Comparison of ENCODE assay signal across 8 mouse cellular contexts in the genomic region with DNA sequence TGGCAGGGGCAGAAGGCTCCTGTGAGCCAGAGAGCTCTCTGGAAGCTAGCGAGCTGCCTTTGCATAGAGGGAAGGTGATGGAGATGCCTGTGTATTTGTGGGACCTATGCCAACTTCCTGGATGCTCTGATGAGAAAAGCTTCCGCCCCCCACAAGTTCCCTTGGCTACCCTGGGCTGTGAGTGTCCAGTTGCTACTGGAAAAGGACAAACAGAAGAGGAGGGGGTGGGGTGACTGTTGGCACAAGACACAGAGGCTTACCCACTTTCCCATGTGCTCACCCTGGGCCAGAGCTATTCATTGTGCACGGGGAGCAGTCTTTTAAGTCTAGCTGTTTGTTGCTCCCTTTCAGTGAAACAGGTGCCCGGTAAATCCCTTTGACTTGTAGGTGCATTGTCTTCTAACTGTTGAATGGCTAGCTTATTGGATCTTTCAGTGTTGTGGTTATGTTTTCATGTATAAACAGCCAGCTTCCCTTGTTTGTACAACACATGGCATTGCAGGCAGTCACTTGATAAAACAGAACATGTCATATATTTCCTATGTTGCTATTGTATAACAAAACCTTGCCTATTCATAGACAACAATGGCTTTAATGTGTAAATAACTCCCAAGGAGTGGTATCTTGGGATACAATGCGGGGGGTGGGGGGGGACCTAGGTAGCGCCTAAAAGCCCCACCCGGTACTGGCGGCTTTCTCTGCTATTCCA. TPM values are rescaled to one million over a fixed set of nuclear protein-coding genes. Genes with fewer than 3 reads are reported as not detected.
DNase-seq lines count a peak whose midpoint lies in the region; ATAC-seq lines count a peak whose summit lies in the region.

No protein-coding gene starts in this region.

- WGBS in embryonic facial prominence, embryonic 14.5 days: 25% methylated on average over 8 of the region's 8 CpGs
- 30% methylated on average over 8 of the region's 8 CpGs for WGBS in limb, embryonic 12.5 days
- 11% methylated on average over 8 of the region's 8 CpGs for WGBS in neural tube, embryonic 15.5 days

- H3K36me3 ChIP-seq in embryonic facial prominence, embryonic 14.5 days (ENCODE audit: control insufficient read depth, insufficient read depth, low read length): no peaks in the 10 kb centered on the region
- H3K36me3 ChIP-seq in limb, embryonic 12.5 days: no peaks in the 10 kb centered on the region
- no peaks in the 10 kb centered on the region for H3K36me3 ChIP-seq in neural tube, embryonic 15.5 days

- H3K4me3 ChIP-seq in embryonic facial prominence, embryonic 14.5 days (ENCODE audit: low read depth, low read length): peak overlapping the region; percentile 62
- peak overlapping the region; percentile 62 for H3K4me3 ChIP-seq in limb, embryonic 12.5 days (replicated peaks)
- H3K4me3 ChIP-seq in neural tube, embryonic 15.5 days (replicated peaks): peak overlapping the region; percentile 75

- H3K9me3 ChIP-seq in embryonic facial prominence, embryonic 14.5 days (ENCODE audit: control insufficient read depth, low read length): no peaks in the 10 kb centered on the region
- no peaks in the 10 kb centered on the region for H3K9me3 ChIP-seq in limb, embryonic 12.5 days
- no peaks in the 10 kb centered on the region for H3K9me3 ChIP-seq in neural tube, embryonic 15.5 days (replicated peaks)

- peak overlapping the region; percentile 100 for H3K4me2 ChIP-seq in embryonic facial prominence, embryonic 14.5 days (ENCODE audit: low read depth, low read length)
- peak overlapping the region; percentile 100 for H3K4me2 ChIP-seq in limb, embryonic 12.5 days
- H3K4me2 ChIP-seq in neural tube, embryonic 15.5 days: peak overlapping the region; percentile 93

- H3K27me3 ChIP-seq in embryonic facial prominence, embryonic 14.5 days (replicated peaks; ENCODE audit: control insufficient read depth, insufficient read depth, low read length): peaks cover 43% of the 10 kb centered on the region
- peaks cover 62% of the 10 kb centered on the region for H3K27me3 ChIP-seq in limb, embryonic 12.5 days
- no peaks in the 10 kb centered on the region for H3K27me3 ChIP-seq in neural tube, embryonic 15.5 days (replicated peaks)

- H3K27ac ChIP-seq in embryonic facial prominence, embryonic 14.5 days (replicated peaks; ENCODE audit: low read depth, low read length): no peak overlapping the region
- no peak overlapping the region for H3K27ac ChIP-seq in limb, embryonic 12.5 days
- H3K27ac ChIP-seq in neural tube, embryonic 15.5 days (replicated peaks): peak overlapping the region; percentile 90

- ATAC-seq in embryonic facial prominence, embryonic 14.5 days (ENCODE audit: low read depth): no peak
- no peak for ATAC-seq in limb, embryonic 12.5 days (ENCODE audit: insufficient number of reproducible peaks, insufficient read depth, low FRiP score, low TSS enrichment, low read depth)
- ATAC-seq in neural tube, embryonic 15.5 days (ENCODE audit: low FRiP score): peak; percentile 65

- no peak overlapping the region; the same call in 1 of the 2 replicates for H3K9ac ChIP-seq in embryonic facial prominence, embryonic 14.5 days (ENCODE audit: low read depth, low read length)
- H3K9ac ChIP-seq in limb, embryonic 12.5 days (replicated peaks): no peak overlapping the region
- H3K9ac ChIP-seq in neural tube, embryonic 15.5 days (replicated peaks): peak overlapping the region; percentile 86

- intact Hi-C loops in left cerebral cortex, postnatal 4 days (cut with DNase I): no loop called here

- peak; percentile 75 for DNase-seq in left cerebral cortex, postnatal 4 days
- no peak for DNase-seq in left cerebral cortex, adult 8-10 months (ENCODE audit: low spot score in 2 of 2)
- no peak for DNase-seq in embryonic facial prominence, embryonic 14.5 days (ENCODE audit: low spot score)
- no peak for DNase-seq in urinary bladder, postnatal 36 days (ENCODE audit: low spot score in 2 of 2)
- no peak for DNase-seq in adrenal gland, postnatal 25 days
- no peak for DNase-seq in layer of hippocampus, adult 9-10 months (ENCODE audit: low spot score)

- H3K4me1 ChIP-seq in embryonic facial prominence, embryonic 14.5 days (ENCODE audit: control insufficient read depth, insufficient read depth, low read length): peaks cover 6% of the 10 kb centered on the region
- H3K4me1 ChIP-seq in limb, embryonic 12.5 days (replicated peaks): peaks cover 17% of the 10 kb centered on the region
- H3K4me1 ChIP-seq in neural tube, embryonic 15.5 days: peaks cover 51% of the 10 kb centered on the region

RNA-seq across cellular contexts. Expression of a gene that starts 2.6 kb away (rescaled TPM):
- 10 to 100 TPM; 23.2 to 24.6 TPM for total RNA-seq in left cerebral cortex, postnatal 4 days (2021)
- 10 to 100 TPM; 26.4 to 28.5 (median 27.1) TPM for total RNA-seq in left cerebral cortex, adult 8-10 months (2022)
- 1.0 TPM in 2 replicates for polyA plus RNA-seq in embryonic facial prominence, embryonic 14.5 days (2014; fragmentation: Nextera tagmentation; extraction: Ambion mirVana)
- polyA plus RNA-seq in limb, embryonic 12.5 days (2016; fragmentation: Nextera tagmentation; extraction: Ambion mirVana): 0.54 and 0.60 TPM in 2 replicates
- 13.8 and 18.4 TPM in 2 replicates for polyA plus RNA-seq in neural tube, embryonic 15.5 days (2015; fragmentation: Nextera tagmentation; extraction: Ambion mirVana)
- 0.43 and 0.95 TPM in 2 replicates for total RNA-seq in adrenal gland, postnatal 25 days (2021)

RNA-seq across cellular contexts. Expression of a gene that starts 16.0 kb away (rescaled TPM):
- under 1 TPM; 0.32 to 0.70 TPM for total RNA-seq in left cerebral cortex, postnatal 4 days (2021)
- 1 to 10 TPM in 2 of 4 experiments, under 1 TPM in 2; 0.44 to 1.3 (median 0.87) TPM for total RNA-seq in left cerebral cortex, adult 8-10 months (2022)
- polyA plus RNA-seq in embryonic facial prominence, embryonic 14.5 days (2014; fragmentation: Nextera tagmentation; extraction: Ambion mirVana): 0.46 and 0.47 TPM in 2 replicates
- polyA plus RNA-seq in limb, embryonic 12.5 days (2016; fragmentation: Nextera tagmentation; extraction: Ambion mirVana): 1.4 and 1.6 TPM in 2 replicates
- 0.65 and 0.79 TPM in 2 replicates for polyA plus RNA-seq in neural tube, embryonic 15.5 days (2015; fragmentation: Nextera tagmentation; extraction: Ambion mirVana)
- total RNA-seq in adrenal gland, postnatal 25 days (2021): not detected in 2 replicates

RNA-seq across cellular contexts. Expression of a gene that starts 28.9 kb away (rescaled TPM):
- total RNA-seq in left cerebral cortex, postnatal 4 days (2021): 10 to 100 TPM; 80.4 to 81.6 TPM
- 10 to 100 TPM; 56.4 to 58.4 (median 57.0) TPM for total RNA-seq in left cerebral cortex, adult 8-10 months (2022)
- 65.9 and 72.2 TPM in 2 replicates for polyA plus RNA-seq in embryonic facial prominence, embryonic 14.5 days (2014; fragmentation: Nextera tagmentation; extraction: Ambion mirVana)
- polyA plus RNA-seq in limb, embryonic 12.5 days (2016; fragmentation: Nextera tagmentation; extraction: Ambion mirVana): 58.7 and 62.4 TPM in 2 replicates
- polyA plus RNA-seq in neural tube, embryonic 15.5 days (2015; fragmentation: Nextera tagmentation; extraction: Ambion mirVana): 161 and 176 TPM in 2 replicates
- total RNA-seq in adrenal gland, postnatal 25 days (2021): 50.8 and 67.0 TPM in 2 replicates

RNA-seq across cellular contexts. Expression of a gene that starts 57.1 kb away (rescaled TPM):
- total RNA-seq in left cerebral cortex, postnatal 4 days (2021): 100 to 1,000 TPM; 159 to 160 TPM
- 100 to 1,000 TPM; 161 to 190 (median 175) TPM for total RNA-seq in left cerebral cortex, adult 8-10 months (2022)
- 188 and 209 TPM in 2 replicates for polyA plus RNA-seq in embryonic facial prominence, embryonic 14.5 days (2014; fragmentation: Nextera tagmentation; extraction: Ambion mirVana)
- 106 and 119 TPM in 2 replicates for polyA plus RNA-seq in limb, embryonic 12.5 days (2016; fragmentation: Nextera tagmentation; extraction: Ambion mirVana)
- polyA plus RNA-seq in neural tube, embryonic 15.5 days (2015; fragmentation: Nextera tagmentation; extraction: Ambion mirVana): 382 and 460 TPM in 2 replicates
- 262 and 318 TPM in 2 replicates for total RNA-seq in adrenal gland, postnatal 25 days (2021)

Comparison
In these comparisons a context has a peak if more than half of its experiments do, and no peak if none do; other contexts are left out.
1. RNA of a gene that starts 2.6 kb away (total RNA-seq): 26.4 to 28.5 TPM in left cerebral cortex, adult 8-10 months and 23.2 to 24.6 TPM in left cerebral cortex, postnatal 4 days; 0.43 to 0.95 TPM in adrenal gland, postnatal 25 days; every median in the first group is over 10 times any median in the second.
2. Peak in every context shown above with its lines, with median percentiles within 50 percentile points of each other: H3K4me2 ChIP-seq and H3K4me3 ChIP-seq.